Mouse (Mus musculus) cortical plate, adult 2 months (tissue): ENCODE measurements around the gene Cdh12.

Source experiments
- CTCF ChIP-seq: fragments of 200-500 bp; IDR thresholded peaks from 2 replicates; pipeline ENCODE4 v1.5.1; 2011; ENCODE audit warnings: mild to moderate bottlenecking, control low read depth, low read length; ENCODE audit not compliant: insufficient read depth; ENCODE audit errors: extremely low read depth
- POLR2A ChIP-seq: fragments of 200-500 bp; IDR thresholded peaks from 2 replicates; pipeline ENCODE4 v1.6.1; 2011; ENCODE audit warnings: mild to moderate bottlenecking, low read length, control low read depth; ENCODE audit not compliant: insufficient read depth; ENCODE audit errors: extremely low read depth

DNA sequence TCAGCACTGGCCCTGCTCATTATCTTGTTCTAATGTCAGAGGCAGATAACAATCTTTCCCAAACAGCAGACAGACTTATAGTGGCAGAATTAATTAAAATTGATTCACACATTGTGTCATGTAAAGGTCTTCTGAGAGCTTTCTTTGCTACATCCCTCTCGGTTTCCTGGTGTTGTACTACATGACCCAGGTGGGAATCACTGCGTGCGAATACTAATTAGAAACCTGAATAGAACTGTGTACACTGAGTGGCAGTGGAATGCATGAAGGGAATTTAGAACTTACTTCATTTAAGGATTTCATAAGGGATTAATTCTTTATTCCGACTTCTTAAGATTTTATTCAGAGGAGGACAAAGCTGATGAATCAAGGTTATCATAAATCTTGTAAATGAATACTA is 121.9 kb downstream of the Cdh12 start:
- TF ChIP-seq CTCF: no peak
- TF ChIP-seq POLR2A: no peak
